Mouse (Mus musculus) left cerebral cortex, adult 8-10 months (tissue): ENCODE data around the gene Tepsin. TPM values are rescaled to one million over a fixed set of nuclear protein-coding genes. Genes with fewer than 3 reads are reported as not detected.

Experiments used
- DNase-seq, 2 experiments: peaks; one replicate each; pipeline ENCODE4 v3.0.0; 2022; ENCODE audit warnings: low spot score in 2 of 2
- total RNA-seq, 4 experiments: library from RNA; stranded (reverse); gene quantifications; 2 replicates each; pipeline ENCODE4 v1.2.4; 2022

Gene Tepsin
- 10 to 100 TPM; 15.7 to 17.7 (median 17.0) TPM for total RNA-seq

DNA sequence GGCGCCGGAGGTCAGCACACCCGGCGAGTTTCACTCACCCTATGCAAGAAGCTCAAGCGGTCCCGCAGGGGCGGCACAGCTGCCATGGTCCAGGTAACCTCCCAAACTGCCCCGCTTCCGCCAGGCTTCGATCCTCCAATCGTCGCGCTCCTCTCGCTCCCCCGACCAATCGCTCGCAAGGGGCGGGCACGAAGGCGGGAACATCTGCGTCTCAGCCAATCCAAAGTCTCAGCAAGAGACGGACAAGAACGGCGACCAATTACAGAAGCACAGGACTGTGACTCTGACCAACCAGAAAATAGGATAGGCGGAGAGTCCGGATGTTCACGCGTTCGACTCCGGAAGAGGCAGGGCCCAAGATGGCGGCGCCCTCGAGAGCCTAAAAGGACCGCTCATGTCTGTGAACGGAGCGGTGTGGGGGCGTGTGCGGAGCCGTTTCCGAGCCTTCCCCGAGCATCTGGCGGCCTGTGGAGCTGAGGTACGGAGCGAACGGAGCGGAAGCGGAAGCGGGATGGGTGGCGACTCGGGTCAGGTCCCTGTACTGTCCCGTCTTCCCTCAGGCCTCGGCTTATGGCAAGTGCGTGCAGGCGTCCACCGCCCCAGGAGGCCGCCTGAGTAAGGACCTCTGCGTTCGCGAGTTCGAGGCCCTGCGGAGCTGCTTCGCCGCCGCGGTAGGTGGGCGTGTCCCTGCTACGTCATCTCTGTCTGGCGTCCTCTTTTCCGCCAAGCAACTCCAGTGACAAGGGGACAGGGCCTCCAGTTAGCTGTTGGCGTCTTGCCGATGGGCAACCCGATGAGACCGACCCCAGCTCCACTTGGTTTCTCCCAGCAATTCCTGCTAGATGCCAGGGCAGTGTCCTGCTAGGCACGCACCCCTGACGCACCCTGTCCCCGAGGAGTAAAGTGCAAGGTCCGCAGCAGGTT, at the start of gene Tepsin, which contains the start of gene Ndufaf8:
TSS of gene Tepsin (minus strand) at position 144 of the 924 bp plus-strand sequence.
TSS of gene Ndufaf8 (plus strand) at position 341 of the 924 bp plus-strand sequence.
- peak; percentile 98 to 100 for DNase-seq

DNA sequence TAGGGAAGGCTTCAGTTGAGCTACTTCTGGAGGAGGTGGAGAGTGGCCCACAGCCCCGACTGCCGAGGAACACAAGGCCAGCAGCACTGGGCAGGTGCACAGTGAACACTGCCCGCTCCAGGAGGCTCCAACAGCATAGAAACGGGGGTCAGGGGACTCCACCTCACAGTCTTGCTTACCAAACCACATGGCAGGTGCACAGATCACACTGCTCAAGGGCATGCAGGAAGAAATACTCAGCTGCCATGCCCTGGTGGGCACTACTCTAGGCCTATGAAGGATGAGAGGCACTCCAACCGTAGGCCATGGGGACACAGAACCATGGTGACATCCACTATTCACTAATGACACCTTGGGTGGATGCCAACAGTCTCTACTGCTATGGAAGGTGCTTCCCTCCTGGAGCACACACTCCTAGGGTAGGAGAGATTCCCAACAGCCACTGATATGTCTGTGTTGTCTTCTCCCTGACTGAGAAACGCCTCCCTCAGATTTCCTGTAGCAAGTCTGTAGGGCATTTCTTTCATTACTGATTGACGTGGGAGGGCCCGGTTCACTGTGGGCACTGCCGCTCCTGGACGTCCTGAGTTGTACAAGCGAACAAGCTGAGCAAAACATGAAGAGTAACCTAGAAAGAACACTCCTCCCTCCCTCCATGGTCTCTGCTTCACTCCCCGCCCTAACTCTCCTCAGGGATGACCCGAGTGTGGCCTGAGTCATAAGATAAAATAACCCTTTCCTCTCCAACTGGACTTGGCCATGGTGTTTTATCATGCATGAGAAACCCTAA, 45.4 kb upstream of the Tepsin start:
- no peak for DNase-seq

- DNase-seq, result peak in 1 of 2 experiments; percentile 34
These were observed 44.1 kb upstream of the Tepsin start for GRCm38 (mm10) chr11:120142601-120143051.

DNA sequence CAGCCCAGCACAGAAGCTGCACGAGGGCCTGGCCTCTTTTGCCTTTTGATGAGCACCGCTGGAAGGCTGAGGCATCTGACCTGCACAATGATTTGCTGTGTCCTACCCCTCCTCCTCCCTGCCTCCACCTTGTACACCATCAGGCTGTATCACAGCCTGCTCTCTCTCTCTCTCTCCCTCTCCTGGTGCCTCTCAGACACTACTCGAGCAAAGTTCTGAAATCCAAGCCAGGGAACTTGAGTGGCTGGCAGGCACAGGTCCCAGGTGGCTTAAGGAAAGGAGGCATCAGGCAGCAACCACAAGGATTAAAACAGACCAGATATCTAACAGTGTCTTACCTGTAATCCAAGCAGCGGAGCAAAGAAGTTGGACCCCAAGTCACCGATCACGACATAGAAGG, 41.7 kb upstream of the Tepsin start:
- no peak for DNase-seq

DNA sequence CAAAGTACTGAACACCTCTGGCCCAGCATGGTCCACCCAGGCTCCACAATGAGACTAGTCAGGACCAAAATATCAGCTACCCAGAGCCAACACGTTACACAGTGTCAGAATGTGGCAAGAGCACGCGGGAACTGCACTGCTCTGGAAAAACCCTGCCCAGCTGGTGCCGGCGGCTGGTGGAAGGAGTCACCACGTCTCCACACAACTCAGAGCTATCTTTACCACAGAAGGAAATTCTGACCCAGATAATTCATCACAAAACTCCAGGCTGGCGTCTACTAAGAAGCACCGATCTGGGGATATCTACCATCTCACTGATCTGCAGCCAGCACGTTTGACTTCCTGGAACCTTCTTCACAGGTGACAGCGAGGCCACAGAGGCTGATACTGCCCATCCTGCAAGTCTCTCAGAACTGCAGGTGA, 40.8 kb upstream of the Tepsin start:
- peak in 1 of 2 experiments; percentile 34 for DNase-seq

- DNase-seq, result no peak
These were observed 39.1 kb upstream of the Tepsin start for GRCm38 (mm10) chr11:120137625-120138004.

DNA sequence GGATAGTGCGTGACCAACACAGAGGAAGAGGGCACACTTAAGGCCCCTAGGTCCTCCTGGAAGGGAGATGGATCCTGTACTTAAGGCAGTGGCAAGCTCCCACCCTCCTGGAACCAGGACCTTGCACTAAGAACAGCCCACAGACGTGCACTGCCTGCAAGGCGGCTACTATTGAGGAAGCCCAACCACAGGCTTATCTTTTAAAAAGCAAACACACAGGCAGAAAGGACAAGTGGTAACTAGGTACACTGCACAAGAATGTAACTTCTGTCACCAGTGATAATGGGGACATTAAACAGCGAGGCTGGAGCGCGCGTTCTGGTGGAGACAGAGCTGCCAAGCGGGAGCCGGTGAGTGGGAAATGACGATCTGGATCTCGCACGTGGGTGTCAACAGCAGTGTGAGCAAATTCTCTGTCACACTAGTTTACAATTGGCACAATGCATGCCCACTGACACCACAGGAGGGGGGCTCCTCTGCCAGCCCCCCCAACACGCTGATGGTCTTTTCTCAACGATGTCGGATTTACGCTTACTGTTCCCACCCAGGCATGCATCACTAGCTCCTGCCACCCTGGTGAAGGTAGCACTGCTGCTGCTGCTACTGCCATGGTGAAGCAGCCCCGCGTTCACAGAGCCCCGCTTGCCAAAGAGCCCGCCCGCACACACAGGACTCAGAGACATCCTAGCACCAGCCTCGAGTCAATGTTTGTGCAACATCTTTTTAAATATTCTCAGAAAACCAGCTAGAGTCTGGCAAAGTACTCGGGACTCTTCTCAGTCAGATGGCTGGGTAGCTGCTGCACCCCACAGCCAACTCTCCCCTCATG, 38.5 kb upstream of the Tepsin start:
- peak; percentile 46 to 83 for DNase-seq

GRCm38 (mm10) chr11:120136195-120136594, 37.7 kb upstream of the Tepsin start:
- no peak for DNase-seq

- no peak for DNase-seq
These were observed 36.5 kb upstream of the Tepsin start for GRCm38 (mm10) chr11:120134847-120135530.

DNA sequence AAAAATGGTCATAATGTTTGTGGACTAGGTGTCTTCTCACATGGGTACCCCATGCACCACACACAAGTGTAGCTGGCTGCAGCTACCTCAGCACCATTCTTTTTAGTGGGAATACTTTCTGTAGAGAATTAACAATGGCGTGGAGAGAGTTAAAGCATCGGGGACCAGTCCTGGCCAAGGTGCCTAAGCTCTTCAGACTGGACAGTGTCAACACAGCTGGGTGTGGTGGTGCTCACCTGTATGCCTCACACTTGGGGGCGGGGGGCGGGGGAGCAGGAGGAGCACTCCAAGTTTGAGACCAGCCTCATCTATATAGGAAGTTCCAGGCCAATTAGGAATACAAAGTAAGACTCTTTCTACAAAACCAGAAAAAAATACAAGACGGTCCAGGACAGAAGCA, 35.6 kb upstream of the Tepsin start:
- no peak for DNase-seq

DNA sequence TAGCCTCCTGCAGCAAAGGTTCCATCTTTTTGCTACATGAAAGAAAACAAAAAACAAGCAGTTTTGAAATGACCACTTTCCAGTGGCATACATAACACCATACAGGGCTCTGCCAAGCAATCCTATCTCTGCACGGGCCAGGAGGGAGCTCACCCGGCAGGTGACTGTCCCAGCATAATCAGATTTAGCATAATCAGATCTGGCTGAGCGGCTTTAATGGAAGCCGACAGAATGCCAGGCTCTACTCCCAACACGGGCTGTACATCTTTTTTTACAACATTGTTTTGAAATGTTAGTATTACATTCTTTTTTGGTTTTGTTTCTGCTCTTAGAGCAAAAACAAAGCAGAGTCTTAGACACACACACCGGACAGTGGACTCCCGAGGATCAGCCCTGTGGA, 30.8 kb upstream of the Tepsin start:
- DNase-seq, result no peak

GRCm38 (mm10) chr11:120126845-120127244, 28.3 kb upstream of the Tepsin start:
- no peak for DNase-seq

DNA sequence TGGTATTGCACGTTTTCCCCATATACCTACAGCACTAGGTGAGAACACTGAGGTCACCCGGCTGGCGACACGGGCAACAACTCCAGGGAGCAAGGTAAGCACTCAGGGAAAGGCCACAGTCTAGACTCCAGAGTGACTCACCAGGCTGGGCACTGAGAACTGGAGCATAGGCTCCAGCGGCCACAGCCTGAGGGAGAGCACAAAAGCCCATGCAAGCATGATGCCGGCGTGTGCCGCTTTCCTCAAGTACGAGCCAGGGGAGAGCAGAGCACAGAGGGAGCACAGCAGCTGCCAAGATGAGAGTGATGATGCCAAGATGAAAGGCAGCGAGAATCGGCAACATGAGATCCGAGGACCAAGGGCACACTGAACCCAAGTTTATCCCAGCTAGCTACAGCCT, 23.6 kb upstream of the Tepsin start:
- DNase-seq, result no peak

DNA sequence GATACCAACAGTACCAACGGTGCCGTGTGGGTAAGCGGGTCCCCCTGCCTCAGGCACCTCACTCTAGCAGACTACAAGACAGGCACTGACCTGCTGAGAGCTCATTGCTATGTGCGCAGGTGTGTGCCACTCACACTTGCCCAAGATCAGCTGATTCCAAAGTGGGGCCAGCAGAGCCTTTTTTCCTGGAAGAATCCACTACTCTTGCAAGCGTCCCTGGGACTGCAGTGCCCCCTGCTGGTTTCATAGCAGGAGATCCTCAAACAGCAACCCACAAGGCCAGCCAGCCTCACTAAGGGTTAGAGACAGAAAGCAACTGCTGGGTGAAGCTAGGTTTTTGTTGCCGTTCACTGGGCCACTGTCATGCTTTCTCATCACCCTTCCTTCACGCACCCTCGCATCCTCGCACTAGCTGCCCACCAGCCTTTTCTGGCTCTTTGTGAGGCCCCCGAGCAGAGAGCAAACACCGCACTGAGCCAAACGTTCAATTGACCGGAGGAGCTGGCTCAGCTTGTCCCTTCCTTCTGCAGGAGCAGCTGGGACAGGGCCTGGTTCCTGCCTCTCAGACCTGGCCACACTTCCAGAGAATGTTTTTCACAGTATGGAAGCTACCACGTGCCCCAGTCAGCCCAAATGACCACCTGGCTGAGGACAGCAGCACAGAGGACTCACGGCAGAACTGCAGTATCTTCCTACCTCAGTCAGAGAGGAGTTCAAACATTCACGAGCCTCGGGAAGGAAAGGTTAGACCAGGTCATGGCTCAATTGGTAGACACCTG, 22.3 kb upstream of the Tepsin start:
- peak in 1 of 2 experiments; percentile 49 for DNase-seq

DNA sequence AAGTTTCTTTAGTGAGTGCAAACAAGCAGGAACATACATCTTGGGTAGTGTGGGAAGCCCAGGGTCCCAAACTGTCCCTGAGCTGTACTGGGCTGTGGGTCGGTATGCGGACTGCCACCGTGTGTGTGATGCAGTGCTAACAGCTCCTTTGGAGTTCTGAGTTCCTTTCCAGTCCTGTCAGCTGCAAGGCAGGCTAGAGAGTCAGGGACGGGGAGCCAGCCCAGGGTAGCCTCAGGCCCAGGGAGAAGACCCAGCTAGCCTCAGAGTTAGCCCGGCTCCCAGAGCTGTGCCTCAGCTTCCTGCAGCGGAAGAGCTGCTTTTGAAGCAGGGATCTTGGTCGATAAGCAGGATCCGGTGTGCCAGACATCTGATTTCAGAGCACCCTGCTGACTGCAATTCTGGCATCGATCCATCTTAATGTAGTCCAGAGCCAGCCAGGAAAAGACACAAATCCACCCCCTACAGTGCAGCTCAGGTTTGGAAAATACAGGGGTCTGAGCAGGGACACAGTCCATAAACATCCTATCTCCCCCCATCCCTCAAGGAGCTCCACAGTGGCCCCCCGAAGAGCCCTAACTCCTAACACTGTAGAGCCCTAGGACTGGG, 21.5 kb upstream of the Tepsin start:
- no peak for DNase-seq

GRCm38 (mm10) chr11:120119108-120119507, 20.6 kb upstream of the Tepsin start:
- DNase-seq, result no peak

DNA sequence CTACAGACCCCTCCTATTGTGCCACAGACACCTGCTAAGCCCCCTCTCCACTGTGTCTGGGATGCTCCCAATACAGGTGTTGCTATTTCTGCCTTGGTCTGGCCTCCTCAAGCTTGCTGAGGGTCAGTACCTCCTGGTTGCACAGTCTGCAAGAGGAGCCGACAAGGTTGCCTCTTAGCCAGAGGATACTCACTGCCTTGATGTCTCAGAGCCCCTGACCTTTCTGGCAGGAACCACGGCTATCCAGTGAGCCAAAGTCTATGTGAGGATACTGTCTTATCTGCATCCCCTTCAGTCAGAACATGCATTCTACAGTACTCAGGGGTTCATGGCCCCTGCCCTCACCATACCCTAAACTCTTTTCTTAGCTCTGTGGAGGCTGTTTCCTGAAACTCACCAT, 19.1 kb upstream of the Tepsin start:
- DNase-seq, result no peak

- no peak for DNase-seq
These were observed 16.1 kb upstream of the Tepsin start for GRCm38 (mm10) chr11:120114488-120115215.

DNA sequence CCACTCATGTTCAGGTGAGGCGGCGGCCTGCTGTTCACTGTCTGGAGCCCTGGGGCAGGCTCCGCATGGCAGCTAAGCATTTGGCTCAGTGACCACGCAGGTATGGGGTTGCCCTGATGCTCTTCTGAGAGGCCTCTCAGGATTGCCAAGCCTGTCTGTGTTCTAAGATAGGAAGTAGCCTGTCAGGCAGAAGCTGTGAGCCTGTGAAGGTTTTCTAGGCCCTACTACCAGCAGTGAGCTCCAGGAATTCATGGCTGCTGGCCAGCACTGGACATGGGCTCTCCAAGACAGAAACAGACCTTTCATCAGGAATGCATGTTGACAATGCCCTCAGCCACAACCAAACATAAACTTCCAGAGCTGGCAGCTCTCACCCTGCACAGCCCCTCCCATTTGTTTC, 13.6 kb upstream of the Tepsin start:
- DNase-seq, result no peak
